Mouse (Mus musculus): Measurements from ENCODE around the gene Alkbh2. TPM values are rescaled to one million over a fixed set of nuclear protein-coding genes. Genes with fewer than 3 reads are reported as not detected.

Alkbh2 gene
- polyA plus RNA-seq (2014; fragmentation: Nextera tagmentation; extraction: Ambion mirVana) = 12.8 and 13.1 TPM in 2 replicates

DNA sequence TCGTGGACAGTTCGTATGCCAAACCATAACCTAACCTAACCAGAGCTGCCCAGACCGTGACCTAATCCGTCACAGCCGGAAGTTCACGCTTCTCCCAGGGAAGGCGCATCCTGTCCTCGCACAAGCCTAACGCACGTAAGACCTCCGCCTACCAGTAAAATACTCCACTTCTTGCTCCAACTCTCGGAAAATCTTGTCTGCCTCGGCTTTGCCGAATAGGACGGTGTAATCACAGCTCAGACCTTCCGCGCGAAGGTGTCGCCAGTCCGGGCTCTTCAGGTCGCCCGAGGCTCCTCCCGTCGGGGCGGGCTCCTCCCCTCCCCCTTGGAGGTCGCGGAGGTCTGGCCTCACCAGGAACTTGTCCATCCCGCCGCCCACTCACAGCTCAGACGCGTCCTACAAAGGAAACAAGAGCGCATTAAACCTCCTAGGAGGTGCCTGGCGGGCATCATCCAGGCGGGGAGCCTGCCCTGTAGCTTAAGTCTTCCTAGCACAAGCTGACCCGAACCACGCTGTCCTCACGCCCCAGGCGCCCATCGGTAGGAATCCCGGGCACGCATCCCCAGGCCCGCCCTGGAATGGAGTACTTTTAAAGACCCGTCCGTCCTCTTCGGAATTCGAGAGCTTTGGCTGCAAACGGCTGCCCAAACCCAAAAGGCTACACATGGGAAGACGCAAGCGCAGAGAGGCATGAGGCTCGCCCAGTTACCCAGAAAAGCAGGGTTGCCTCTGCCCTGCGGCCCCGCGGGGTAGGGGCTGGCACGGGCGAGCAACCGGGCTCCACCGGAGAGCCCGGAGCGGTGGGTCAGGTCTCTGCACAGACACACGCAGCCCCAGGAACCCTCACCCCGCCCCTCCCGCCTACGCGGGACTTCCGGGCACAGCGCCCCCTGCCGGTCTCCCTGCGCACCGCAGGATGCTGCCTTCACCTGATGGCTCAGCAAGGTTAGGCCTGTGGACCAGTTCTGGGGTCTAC is at the start of gene Alkbh2:
Alkbh2 (minus strand) TSS at position 845 of the 976 bp plus-strand sequence.
- peaks cover 7% of the 10 kb centered on the region for H3K36me3 ChIP-seq (ENCODE audit: control insufficient read depth, insufficient read depth, low read length)
- peak within 1 kb of the TSS; percentile 59 for H3K4me3 ChIP-seq (ENCODE audit: low read depth, low read length)
- peak within 1 kb of the TSS; percentile 75 for H3K9ac ChIP-seq (ENCODE audit: low read length)
- DNase-seq (ENCODE audit: low spot score) (peak; percentile 91), ATAC-seq (ENCODE audit: insufficient read depth, low FRiP score, low TSS enrichment) (0 out of 2 replicates have a peak, but pooled peaks have one; percentile 22)
- WGBS = under 1% methylated on average over 68 of the region's 69 CpGs
- peak within 1 kb of the TSS; percentile 76 for H3K27ac ChIP-seq (ENCODE audit: low read depth, low read length)
- peak within 1 kb of the TSS; percentile 95 for H3K4me2 ChIP-seq (ENCODE audit: low read depth)
- H3K4me1 ChIP-seq (ENCODE audit: control insufficient read depth, insufficient read depth, low read length) = peaks cover 3% of the 10 kb centered on the region; the same call in 1 of the 2 replicates
- no peaks in the 10 kb centered on the region for H3K9me3 ChIP-seq (ENCODE audit: control insufficient read depth, low read length)
- H3K27me3 ChIP-seq (ENCODE audit: control insufficient read depth, insufficient read depth, low read length) = no peaks in the 10 kb centered on the region

DNA sequence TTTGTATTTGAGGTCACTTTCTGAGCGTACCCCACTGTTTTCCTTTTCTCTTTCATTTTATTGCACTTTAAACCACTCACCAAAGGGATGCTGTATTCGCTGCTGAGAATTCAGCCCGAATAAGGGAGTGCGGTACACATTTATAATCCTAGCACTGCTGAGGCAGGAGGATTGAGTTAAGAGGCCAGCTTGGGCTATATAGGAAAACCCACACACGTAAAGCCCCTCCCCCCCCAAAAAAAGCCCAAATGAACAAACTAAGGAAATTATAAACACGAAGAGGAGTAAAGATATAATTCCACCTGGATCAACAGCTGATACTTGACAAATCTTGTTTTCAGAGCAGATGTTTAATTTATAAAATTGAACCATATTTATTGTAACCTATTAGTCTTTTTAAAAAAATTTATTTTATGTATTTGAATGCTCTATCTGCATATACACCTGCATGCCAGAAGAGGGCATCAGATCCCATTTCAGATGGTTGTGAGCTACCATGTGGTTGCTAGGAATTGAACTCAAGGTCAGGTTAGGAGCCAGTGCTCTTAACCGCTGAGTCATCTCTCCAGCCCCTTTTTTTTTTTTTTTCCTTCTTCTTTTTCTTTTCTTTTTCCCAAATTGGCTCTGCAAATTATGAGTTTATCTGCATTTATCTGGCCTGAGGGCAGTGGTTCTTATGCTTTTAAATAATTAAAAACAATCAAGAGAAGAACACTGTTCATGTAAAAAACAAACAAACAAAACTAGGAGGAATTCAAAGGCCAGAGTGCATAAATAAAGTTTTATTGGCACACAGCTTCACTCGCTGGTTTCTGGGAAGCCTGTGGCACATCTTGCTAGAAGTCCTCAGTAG is 48.8 kb upstream of the Alkbh2 start:
- H3K9ac ChIP-seq (ENCODE audit: low read length) = no peak overlapping the region

DNA sequence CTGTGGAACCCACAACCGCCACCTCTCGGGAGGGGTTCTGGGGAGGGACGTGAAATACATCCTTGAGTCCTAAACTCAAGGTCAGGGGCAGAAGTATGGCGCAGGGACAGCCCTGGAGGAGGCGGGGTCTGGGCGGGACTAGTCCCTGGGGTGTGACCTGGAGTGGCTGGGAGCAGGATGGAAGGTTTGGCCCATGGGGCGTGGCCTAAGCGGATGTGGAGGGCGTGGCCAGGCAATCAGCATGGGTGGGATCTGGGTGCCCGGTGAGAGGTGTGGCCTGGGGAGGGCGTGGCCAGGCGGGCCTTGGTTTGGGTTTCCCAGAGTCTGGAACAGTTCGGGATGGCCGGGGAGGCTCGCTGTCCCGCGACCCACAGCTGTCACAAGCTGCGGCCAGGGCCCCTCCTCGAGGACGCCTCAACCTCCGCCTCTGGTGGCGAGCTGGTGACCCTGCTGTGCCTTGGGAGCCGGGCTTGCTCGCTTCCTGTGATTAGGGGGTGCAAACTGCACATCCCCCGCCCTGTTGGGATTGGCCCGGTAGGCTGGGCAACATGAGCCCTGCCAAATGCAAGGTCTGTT is 47.7 kb upstream of the Alkbh2 start:
- DNase-seq (ENCODE audit: low spot score) (peak; percentile 91), ATAC-seq (ENCODE audit: insufficient read depth, low FRiP score, low TSS enrichment) (peak; percentile 82)
- no peaks in the 10 kb centered on the region for H3K36me3 ChIP-seq (ENCODE audit: control insufficient read depth, insufficient read depth, low read length)
- H3K4me3 ChIP-seq (ENCODE audit: low read depth, low read length) = peak overlapping the region; percentile 40
- no peaks in the 10 kb centered on the region for H3K9me3 ChIP-seq (ENCODE audit: control insufficient read depth, low read length)
- H3K27me3 ChIP-seq (ENCODE audit: control insufficient read depth, insufficient read depth, low read length) = no peaks in the 10 kb centered on the region
- under 1% methylated on average over 22 of the region's 26 CpGs for WGBS
- peak overlapping the region; percentile 32; the same call in 1 of the 2 replicates for H3K9ac ChIP-seq (ENCODE audit: low read length)
- no peak overlapping the region for H3K27ac ChIP-seq (ENCODE audit: low read depth, low read length)
- H3K4me2 ChIP-seq (ENCODE audit: low read depth) = peak overlapping the region; percentile 78
- 0 out of 2 replicates have a peak, but pooled peaks cover 9% of the 10 kb centered on the region for H3K4me1 ChIP-seq (ENCODE audit: control insufficient read depth, insufficient read depth, low read length)

More for the DNA sequence above, 48.8 kb upstream of the Alkbh2 start:
- Histone ChIP-seq H3K27me3 (ENCODE audit: control insufficient read depth, insufficient read depth, low read length) (no peaks in the 10 kb centered on the region), H3K4me1 (ENCODE audit: control insufficient read depth, insufficient read depth, low read length) (0 out of 2 replicates have a peak, but pooled peaks cover 9% of the 10 kb centered on the region), H3K4me3 (ENCODE audit: low read depth, low read length) (no peak overlapping the region), H3K4me2 (ENCODE audit: low read depth) (peak overlapping the region; percentile 78; the same call in 1 of the 2 replicates), H3K36me3 (ENCODE audit: control insufficient read depth, insufficient read depth, low read length) (no peaks in the 10 kb centered on the region), H3K9me3 (ENCODE audit: control insufficient read depth, low read length) (no peaks in the 10 kb centered on the region), H3K27ac (ENCODE audit: low read depth, low read length) (no peak overlapping the region)
- DNase-seq (ENCODE audit: low spot score) (no peak), ATAC-seq (ENCODE audit: insufficient read depth, low FRiP score, low TSS enrichment) (no peak)
- 50% methylated on average over 8 of the region's 8 CpGs for WGBS

DNA sequence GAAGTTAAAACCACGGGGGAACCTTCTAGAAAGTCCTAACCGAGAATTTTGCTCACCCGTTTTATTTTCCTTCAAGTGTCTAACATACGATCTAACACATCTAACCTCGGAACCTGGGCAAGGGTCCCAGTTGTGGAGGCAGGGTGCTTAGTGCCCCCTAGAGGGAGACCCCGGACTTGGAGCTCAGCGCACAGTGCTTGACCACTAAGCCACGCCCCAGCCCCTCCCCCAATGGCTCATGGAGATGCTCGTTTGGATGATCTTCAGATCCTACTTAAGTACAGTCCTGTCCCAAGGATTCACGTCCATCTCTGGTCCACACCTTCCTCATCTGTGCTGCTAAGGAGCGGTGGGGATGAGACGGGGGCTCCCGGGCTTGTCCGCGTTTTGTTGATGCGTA is 46.6 kb upstream of the Alkbh2 start:
- WGBS = 14% methylated on average over 16 of the region's 16 CpGs
- Histone ChIP-seq H3K4me3 (ENCODE audit: low read depth, low read length) (no peak overlapping the region), H3K36me3 (ENCODE audit: control insufficient read depth, insufficient read depth, low read length) (no peaks in the 10 kb centered on the region), H3K4me1 (ENCODE audit: control insufficient read depth, insufficient read depth, low read length) (0 out of 2 replicates have a peak, but pooled peaks cover 9% of the 10 kb centered on the region), H3K9ac (ENCODE audit: low read length) (no peak overlapping the region), H3K9me3 (ENCODE audit: control insufficient read depth, low read length) (no peaks in the 10 kb centered on the region), H3K4me2 (ENCODE audit: low read depth) (no peak overlapping the region), H3K27ac (ENCODE audit: low read depth, low read length) (no peak overlapping the region), H3K27me3 (ENCODE audit: control insufficient read depth, insufficient read depth, low read length) (no peaks in the 10 kb centered on the region)
- ATAC-seq (ENCODE audit: insufficient read depth, low FRiP score, low TSS enrichment) = no peak
- DNase-seq (ENCODE audit: low spot score) = peak; percentile 75

DNA sequence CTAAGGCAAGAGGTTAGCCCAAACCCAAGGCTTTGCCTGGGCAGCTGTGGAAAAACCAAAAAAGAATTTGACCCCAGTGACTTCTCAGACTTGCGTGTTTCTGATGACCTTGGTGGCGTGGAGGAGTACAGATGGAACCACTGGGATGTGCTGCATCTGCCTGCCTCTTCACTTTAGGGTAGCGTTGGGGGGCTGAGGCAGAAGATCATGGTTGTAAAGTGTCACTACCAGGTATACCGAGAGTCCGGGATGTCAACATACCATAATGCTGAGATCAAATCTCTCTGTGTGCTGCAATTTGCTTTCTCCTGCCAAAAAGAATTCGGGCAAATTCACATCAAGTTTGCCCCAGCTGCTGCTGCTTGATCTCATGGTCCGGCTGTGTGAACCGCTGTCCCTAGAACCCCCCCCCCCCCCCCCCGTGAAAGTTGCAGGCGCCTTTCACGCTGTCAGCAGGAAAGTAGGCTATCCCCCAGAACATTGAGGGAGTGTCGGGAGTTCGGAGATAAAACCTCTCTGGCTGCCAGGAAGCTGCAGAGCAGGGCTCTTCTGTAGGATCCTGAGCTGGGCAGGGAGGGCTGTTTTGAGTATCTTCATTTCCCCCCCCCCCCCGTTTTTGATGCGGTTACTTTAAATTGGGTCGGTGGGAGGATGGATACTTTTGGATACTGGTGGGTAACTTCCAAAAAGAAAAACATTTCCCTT is 46.0 kb upstream of the Alkbh2 start:
- Histone ChIP-seq H3K4me2 (ENCODE audit: low read depth) (no peak overlapping the region), H3K9me3 (ENCODE audit: control insufficient read depth, low read length) (no peaks in the 10 kb centered on the region)
- 39% methylated on average over 15 of the region's 16 CpGs for WGBS

DNA sequence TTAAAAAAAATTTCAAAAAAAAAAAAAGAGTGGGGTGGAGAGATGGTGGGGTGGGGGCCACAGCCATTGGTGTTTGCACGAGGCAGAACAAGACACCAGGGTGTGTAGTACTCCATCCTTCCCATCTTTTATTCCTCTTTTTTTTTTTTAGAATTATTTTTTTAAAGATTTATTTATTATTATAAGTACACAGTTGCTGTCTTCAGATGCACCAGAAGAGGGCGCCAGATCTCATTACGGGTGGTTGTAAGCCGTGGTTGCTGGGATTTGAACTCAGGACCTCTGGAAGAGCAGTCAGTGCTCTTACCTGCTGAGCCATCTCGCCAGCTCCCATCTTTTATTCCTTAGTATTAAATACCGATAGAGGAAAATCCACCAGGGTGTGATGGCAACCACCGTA is 45.4 kb upstream of the Alkbh2 start:
- H3K27ac ChIP-seq (ENCODE audit: low read depth, low read length) = no peak overlapping the region
- H3K27me3 ChIP-seq (ENCODE audit: control insufficient read depth, insufficient read depth, low read length) = no peaks in the 10 kb centered on the region
- WGBS = 76% methylated on average over 7 of the region's 7 CpGs
- DNase-seq (ENCODE audit: low spot score) = no peak
- no peak for ATAC-seq (ENCODE audit: insufficient read depth, low FRiP score, low TSS enrichment)
- 0 out of 2 replicates have a peak, but pooled peaks cover 9% of the 10 kb centered on the region for H3K4me1 ChIP-seq (ENCODE audit: control insufficient read depth, insufficient read depth, low read length)
- H3K9ac ChIP-seq (ENCODE audit: low read length) = no peak overlapping the region
- H3K4me2 ChIP-seq (ENCODE audit: low read depth) = no peak overlapping the region
- H3K4me3 ChIP-seq (ENCODE audit: low read depth, low read length) = no peak overlapping the region
- H3K36me3 ChIP-seq (ENCODE audit: control insufficient read depth, insufficient read depth, low read length) = no peaks in the 10 kb centered on the region
- no peaks in the 10 kb centered on the region for H3K9me3 ChIP-seq (ENCODE audit: control insufficient read depth, low read length)

More for the DNA sequence above, 46.0 kb upstream of the Alkbh2 start:
- no peaks in the 10 kb centered on the region for H3K27me3 ChIP-seq (ENCODE audit: control insufficient read depth, insufficient read depth, low read length)
- 0 out of 2 replicates have a peak, but pooled peaks cover 9% of the 10 kb centered on the region for H3K4me1 ChIP-seq (ENCODE audit: control insufficient read depth, insufficient read depth, low read length)
- DNase-seq (ENCODE audit: low spot score) (no peak), ATAC-seq (ENCODE audit: insufficient read depth, low FRiP score, low TSS enrichment) (no peak)
- no peak overlapping the region for H3K27ac ChIP-seq (ENCODE audit: low read depth, low read length)
- no peaks in the 10 kb centered on the region for H3K36me3 ChIP-seq (ENCODE audit: control insufficient read depth, insufficient read depth, low read length)
- no peak overlapping the region for H3K4me3 ChIP-seq (ENCODE audit: low read depth, low read length)
- H3K9ac ChIP-seq (ENCODE audit: low read length) = no peak overlapping the region

DNA sequence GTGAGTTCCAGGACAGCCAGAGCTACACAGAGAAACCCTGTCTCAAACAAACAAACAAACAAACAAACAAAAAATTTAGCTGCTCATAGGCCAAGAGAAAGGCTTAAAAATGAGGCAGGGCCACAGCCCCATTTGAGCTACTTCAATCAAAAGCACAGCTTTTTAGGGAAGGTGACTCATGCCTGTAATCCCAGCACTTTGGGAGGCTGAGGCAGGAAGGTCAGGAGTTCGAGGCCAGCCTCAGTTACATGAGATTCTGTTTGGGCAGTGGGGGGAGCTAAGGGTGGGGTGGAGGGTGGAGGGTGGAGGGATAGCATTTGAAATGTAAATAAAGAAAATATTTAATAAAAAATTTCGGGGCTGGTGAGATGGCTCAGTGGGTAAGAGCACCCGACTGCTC is 44.9 kb upstream of the Alkbh2 start:
- H3K9ac ChIP-seq (ENCODE audit: low read length) = no peak overlapping the region
- H3K9me3 ChIP-seq (ENCODE audit: control insufficient read depth, low read length) = no peaks in the 10 kb centered on the region
- H3K4me3 ChIP-seq (ENCODE audit: low read depth, low read length) = no peak overlapping the region
- ATAC-seq (ENCODE audit: insufficient read depth, low FRiP score, low TSS enrichment) = no peak
- no peaks in the 10 kb centered on the region for H3K36me3 ChIP-seq (ENCODE audit: control insufficient read depth, insufficient read depth, low read length)
- 0 out of 2 replicates have a peak, but pooled peaks cover 9% of the 10 kb centered on the region for H3K4me1 ChIP-seq (ENCODE audit: control insufficient read depth, insufficient read depth, low read length)
- no peak for DNase-seq (ENCODE audit: low spot score)
- 93% methylated on average over 3 of the region's 3 CpGs for WGBS
- H3K27ac ChIP-seq (ENCODE audit: low read depth, low read length) = no peak overlapping the region
- no peaks in the 10 kb centered on the region for H3K27me3 ChIP-seq (ENCODE audit: control insufficient read depth, insufficient read depth, low read length)
- H3K4me2 ChIP-seq (ENCODE audit: low read depth) = no peak overlapping the region
